Mouse (Mus musculus) adrenal gland, adult 8-10 months (tissue): ENCODE results near the gene Ppp4c. TPM values are rescaled to one million over a fixed set of nuclear protein-coding genes. Genes with fewer than 3 reads are reported as not detected.
A peak's percentile ranks its signal among the peaks of the same experiment; 100 is the strongest.

Experiments used
- DNase-seq: peaks from one replicate; pipeline ENCODE4 v3.0.0; 2022
- total RNA-seq, 4 experiments: library from RNA; stranded (reverse); gene quantifications; 2 replicates each; pipeline ENCODE4 v1.2.4; 2022

Gene Ppp4c
- total RNA-seq = 100 to 1,000 TPM in 1 of 4 experiments, 10 to 100 TPM in 3; 85.9 to 100 (median 94.9) TPM

DNA sequence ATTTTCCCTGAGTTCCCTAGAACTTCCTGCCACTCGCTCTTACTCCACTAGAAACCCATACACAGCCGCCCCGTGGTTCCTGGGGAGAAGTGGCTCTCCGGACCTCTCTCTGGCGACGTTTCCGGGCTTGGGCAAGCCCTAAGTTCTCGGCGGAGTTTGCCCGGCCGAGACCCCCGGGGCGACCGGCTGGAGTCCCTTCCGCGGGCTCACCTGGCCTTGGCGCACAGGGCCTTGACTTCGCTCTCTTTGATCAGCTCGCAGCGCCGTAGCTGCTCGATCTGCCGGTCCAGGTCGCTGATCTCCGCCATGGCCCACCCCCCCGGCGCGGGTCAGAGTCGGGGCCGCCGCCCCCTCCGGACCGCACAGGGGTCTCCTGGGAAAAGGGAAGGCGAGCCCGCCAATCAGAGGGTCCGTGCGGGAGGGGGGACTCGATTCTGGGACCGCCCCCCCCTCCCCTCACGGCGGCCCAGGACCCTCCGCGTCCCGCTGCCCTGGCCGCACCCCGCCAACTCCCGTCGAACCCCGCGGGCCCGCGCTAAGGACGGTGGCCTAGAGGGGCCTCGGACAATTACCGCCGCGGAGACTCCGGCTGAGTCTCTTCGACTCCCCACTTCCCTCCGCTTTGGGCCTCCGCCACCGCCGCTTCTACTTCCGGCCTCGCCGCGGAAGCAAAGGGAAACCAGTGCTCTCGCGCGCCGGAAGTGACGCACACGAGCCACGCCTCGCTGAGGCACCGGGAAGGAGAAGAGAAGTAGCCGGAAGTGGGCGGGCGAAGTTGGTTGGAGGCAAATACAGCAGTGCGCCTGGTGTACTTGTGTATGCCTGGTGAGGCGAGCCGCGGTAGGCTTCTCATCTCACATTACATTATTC, at the start of gene Ppp4c:
Gene Ppp4c, minus strand, starts transcription at position 646 of the 870 bp plus-strand sequence.
- DNase-seq = peak; percentile 95

- no peak for DNase-seq
Observed at GRCm38 (mm10) chr7:126833294-126833693, 41.0 kb upstream of the Ppp4c start.

GRCm38 (mm10) chr7:126832036-126832598, 39.8 kb upstream of the Ppp4c start:
- peak; percentile 64 for DNase-seq

- DNase-seq = no peak
Observed at GRCm38 (mm10) chr7:126831539-126831938, 39.2 kb upstream of the Ppp4c start, which contains the start of gene 4930451I11Rik. TSS of gene 4930451I11Rik (minus strand) at chr7:126831639.

- no peak for DNase-seq
Observed at GRCm38 (mm10) chr7:126825952-126826351, 33.7 kb upstream of the Ppp4c start.

DNA sequence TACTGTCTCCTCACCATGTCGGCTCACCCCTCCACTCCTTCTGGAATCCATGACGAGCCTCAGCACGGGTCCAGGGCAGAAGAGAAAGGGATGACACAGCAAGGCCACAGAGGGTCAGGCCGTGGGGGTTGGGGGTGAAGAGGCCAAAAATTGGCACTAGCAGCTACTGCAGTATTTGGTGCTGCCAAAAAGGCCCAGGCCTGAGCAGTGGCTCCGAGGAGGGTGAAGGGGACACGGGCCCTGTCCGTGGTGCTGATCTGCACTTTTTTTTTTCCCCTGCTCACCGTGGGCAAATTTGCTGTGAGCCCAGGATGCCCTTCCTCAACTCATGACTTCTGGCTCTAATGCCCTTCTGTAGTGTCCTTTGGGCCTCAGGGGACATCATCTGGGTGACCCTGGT, 33.1 kb upstream of the Ppp4c start:
- DNase-seq = no peak

- DNase-seq = no peak
Observed at GRCm38 (mm10) chr7:126823940-126824339, 31.6 kb upstream of the Ppp4c start.

DNA sequence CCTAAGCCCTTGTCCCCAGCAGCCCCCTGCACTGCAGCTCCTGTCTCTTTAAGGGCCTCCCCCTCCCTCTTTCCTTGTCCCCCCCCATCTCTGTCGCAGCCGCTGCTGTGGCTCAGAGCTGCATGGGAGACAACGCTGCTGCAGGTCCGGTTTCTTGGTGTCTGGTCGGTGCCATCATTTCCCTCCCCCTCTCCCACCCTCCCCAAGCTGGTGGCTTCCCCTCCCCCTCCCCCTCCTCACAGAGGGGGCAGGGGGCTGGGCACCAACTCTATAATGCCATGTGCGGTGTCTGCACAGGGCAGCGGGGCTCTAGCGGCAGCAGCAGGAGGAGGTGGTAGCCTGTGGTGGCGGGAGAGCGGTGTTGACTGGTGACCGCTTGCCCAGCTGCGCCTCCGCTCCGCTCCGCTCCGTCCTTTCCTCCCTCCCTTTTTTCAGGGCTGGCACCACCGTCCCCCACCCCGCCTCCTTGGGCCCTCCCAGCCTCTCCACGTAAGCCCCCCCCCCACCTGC, 31.0 kb upstream of the Ppp4c start:
- no peak for DNase-seq

- DNase-seq = no peak
Observed at GRCm38 (mm10) chr7:126822741-126823140, 30.4 kb upstream of the Ppp4c start.

GRCm38 (mm10) chr7:126821835-126822511, 29.7 kb upstream of the Ppp4c start:
- DNase-seq = peak; percentile 75

DNA sequence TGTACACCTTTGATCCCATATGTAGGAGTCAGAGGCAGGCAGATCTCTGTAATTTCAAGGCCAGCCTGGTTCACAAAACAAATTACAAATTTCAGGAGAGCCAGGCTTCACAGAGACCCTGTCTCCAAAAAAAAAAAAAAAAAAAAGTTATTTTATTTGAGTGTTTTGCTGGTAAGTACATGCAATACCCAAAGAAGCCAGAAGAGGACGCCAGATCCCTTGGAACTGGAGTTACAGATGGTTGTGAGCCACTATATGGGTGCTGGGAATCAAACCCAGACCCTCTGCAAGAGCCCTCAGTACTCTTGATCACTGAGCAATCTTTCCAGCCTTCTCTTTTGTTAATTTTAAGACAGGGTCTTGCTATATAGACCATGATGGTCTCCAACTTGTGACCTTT, 26.5 kb upstream of the Ppp4c start:
- DNase-seq = no peak

DNA sequence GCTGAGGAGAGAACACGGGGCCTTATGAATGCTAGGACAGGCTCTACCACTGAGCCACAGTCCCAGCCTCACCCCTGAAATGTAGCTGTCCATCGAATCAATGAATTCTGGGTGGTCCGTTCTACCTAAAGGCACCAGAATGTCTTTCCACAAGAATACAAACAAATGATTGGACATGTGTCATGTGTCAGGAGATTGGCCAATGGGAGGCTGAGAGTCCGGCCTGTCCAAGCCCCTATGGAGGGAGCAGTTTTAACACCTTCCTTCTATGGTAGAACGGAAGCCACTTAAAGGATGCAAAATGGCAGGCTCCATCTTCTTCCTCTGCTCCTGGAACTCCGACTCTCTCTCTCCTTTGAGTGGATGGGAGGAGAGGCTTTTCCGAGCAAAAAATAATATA, 25.3 kb upstream of the Ppp4c start:
- DNase-seq = no peak

DNA sequence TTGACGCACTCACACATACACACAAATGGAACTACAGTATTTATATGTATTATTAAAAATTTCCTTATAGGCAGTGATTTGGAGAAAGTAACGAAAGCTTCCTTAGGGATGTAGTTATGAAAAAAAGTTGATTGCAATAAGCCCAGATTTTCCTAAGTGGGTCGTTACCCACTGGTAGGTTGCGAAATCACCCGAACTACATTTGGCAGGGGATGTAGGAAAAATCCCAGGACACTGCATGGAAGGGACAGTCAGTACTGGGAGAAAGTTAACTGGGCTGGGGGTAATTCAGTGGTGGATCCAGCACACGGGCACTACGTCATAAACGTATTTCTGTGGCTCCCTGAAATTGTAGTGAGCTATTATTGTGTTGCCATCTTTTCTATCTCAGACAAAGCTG, 24.2 kb upstream of the Ppp4c start:
- DNase-seq = no peak

GRCm38 (mm10) chr7:126815726-126816222, 23.5 kb upstream of the Ppp4c start:
- DNase-seq = no peak

DNA sequence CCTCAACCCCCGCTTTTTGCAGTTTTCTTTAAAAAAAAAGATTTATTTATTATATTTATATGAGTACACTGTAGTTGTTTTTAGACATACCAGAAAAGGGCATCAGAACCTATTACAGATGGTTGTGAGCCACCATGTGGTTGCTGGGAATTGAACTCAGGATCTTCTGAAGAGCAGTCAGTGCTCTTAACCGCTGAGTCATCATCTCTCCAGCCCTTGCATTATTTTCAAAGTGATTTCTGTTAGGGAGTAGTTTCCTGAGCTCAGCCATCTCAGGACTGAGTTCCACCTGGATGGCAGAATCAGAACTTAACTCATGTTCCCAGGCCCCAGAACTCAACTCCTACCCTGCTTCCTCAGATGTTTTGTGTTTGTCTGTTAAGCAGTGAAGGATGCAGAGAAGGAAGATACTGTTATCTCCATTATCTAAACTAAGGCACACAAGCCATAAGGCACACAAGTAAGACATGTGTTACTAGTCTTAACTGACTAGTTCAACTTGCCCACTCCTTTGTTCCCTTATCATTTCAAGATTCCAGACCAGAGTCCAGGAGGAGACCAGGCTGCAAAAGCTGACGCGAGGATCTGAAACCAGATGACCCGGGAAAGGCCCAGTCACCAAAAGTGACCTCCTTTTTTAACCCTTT, 17.6 kb upstream of the Ppp4c start:
- DNase-seq = no peak

- peak; percentile 86 for DNase-seq
Observed at GRCm38 (mm10) chr7:126808703-126809455, 16.6 kb upstream of the Ppp4c start.

GRCm38 (mm10) chr7:126807405-126807804, 15.1 kb upstream of the Ppp4c start:
- DNase-seq = no peak

DNA sequence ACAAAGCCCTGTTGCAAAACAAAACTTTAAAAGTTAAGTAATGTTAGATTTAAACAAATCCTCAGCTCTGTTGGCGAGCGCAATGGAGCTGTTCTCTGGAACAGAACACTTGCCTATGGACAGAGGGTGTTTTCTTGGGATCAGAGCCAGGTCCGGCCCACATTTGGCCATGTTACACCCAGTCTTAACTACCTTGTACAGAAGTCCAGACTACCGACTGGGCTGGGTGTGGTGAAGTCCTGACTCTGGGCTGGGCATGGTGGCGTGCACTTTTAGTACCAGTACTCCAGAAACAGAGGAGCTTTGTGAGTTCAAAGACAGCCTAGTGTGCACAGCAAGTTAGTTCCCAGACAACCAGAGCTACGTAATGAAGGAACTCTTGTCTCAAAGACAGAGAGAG, 14.7 kb upstream of the Ppp4c start:
- DNase-seq = no peak

- no peak for DNase-seq
Observed at GRCm38 (mm10) chr7:126803751-126804150, 11.5 kb upstream of the Ppp4c start.

GRCm38 (mm10) chr7:126803181-126803580, 10.9 kb upstream of the Ppp4c start:
- peak; percentile 44 for DNase-seq

DNA sequence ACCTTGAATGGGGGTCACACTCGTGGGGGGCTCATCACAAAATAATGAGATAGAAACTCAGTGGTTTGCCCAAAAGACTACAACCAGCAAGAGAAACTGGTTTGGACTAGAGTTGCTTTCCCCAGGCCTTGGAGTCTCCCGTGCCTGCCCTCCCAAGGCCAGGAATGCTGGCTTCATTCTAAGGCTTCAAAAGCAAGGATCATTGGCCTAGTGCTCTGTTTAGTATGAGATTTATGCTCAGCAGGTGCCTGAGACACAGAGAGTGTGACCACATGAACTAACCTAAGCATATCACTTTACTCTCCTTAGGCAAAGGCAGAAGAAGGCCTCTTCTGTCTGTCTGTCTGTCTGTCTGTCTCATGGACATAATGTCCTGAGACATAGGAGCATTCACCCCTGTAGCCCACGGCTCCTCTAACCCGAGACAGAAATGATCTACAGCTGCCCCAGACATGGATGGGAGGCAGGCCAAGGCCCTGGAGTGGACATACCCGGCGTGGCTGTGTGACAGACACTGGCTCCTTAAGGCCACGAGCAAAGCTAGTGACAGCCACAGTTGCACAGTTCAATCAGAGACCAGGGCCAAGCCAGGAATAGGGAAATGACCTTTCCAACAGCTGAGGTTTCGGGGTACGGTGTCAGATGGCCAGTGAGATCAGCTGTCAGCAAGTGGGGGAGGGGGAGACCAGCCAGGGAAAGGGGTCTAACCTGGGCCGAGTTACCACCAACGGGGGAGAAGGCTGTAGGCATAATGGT, 10.0 kb upstream of the Ppp4c start:
- DNase-seq = peak; percentile 62
